7 mouse cellular contexts compared by ENCODE assay signal in genomic region chr5:101766248-101766647, GRCm38 (mm10). TPM values are rescaled to one million over a fixed set of nuclear protein-coding genes. Genes with fewer than 3 reads are reported as not detected.
DNase-seq lines count a peak whose midpoint lies in the region; ATAC-seq and TF ChIP-seq lines count a peak whose summit lies in the region.

No protein-coding gene starts in this region.

- no peaks in the 10 kb centered on the region for H3K79me2 ChIP-seq in liver, adult 2 months (ENCODE audit: control insufficient read depth, insufficient read depth, low read length)

- no peak for ATAC-seq in neural tube, embryonic 15.5 days (ENCODE audit: low FRiP score)

- H3K27ac ChIP-seq in liver, adult 2 months (replicated peaks; ENCODE audit: insufficient read depth, low read depth, low read length): no peak overlapping the region
- no peak overlapping the region for H3K27ac ChIP-seq in embryonic facial prominence, embryonic 10.5 days (replicated peaks)
- no peak overlapping the region for H3K27ac ChIP-seq in neural tube, embryonic 15.5 days (replicated peaks)

- no peaks in the 10 kb centered on the region for H3K9me3 ChIP-seq in embryonic facial prominence, embryonic 10.5 days
- no peaks in the 10 kb centered on the region for H3K9me3 ChIP-seq in neural tube, embryonic 15.5 days (replicated peaks)

- H3K27me3 ChIP-seq in liver, adult 2 months (ENCODE audit: control insufficient read depth, insufficient read depth, low read length): peaks cover 25% of the 10 kb centered on the region
- H3K27me3 ChIP-seq in embryonic facial prominence, embryonic 10.5 days (replicated peaks; ENCODE audit: low read depth, poor library complexity, severe bottlenecking): peaks cover 85% of the 10 kb centered on the region
- peaks cover 70% of the 10 kb centered on the region for H3K27me3 ChIP-seq in neural tube, embryonic 15.5 days (replicated peaks)

- H3K4me1 ChIP-seq in liver, adult 2 months (ENCODE audit: control insufficient read depth, insufficient read depth, low read length): peaks cover 4% of the 10 kb centered on the region
- H3K4me1 ChIP-seq in embryonic facial prominence, embryonic 10.5 days: peaks cover 25% of the 10 kb centered on the region
- H3K4me1 ChIP-seq in neural tube, embryonic 15.5 days: peaks cover 19% of the 10 kb centered on the region

- H3K9ac ChIP-seq in liver, adult 2 months (ENCODE audit: low read depth, low read length): no peak overlapping the region
- H3K9ac ChIP-seq in neural tube, embryonic 15.5 days (replicated peaks): no peak overlapping the region

- H3K4me3 ChIP-seq in liver, adult 2 months (ENCODE audit: insufficient read depth, low read depth, low read length): no peak overlapping the region
- H3K4me3 ChIP-seq in embryonic facial prominence, embryonic 10.5 days: no peak overlapping the region; the same call in 1 of the 2 replicates
- H3K4me3 ChIP-seq in neural tube, embryonic 15.5 days (replicated peaks): no peak overlapping the region

- no peak for TF ChIP-seq POLR2A in liver, adult 2 months (IDR thresholded peaks at IDR 0.05; ENCODE audit: extremely low read depth, insufficient read depth, low read length)

- peak overlapping the region; percentile 96 for H3K4me2 ChIP-seq in neural tube, embryonic 15.5 days

- WGBS in liver, adult 2 months: 27% methylated on average over 6 of the region's 6 CpGs
- 35% methylated on average over 6 of the region's 6 CpGs for WGBS in embryonic facial prominence, embryonic 10.5 days
- WGBS in neural tube, embryonic 15.5 days: 36% methylated on average over 6 of the region's 6 CpGs

- TF ChIP-seq CTCF in liver, adult 2 months (IDR thresholded peaks at IDR 0.05; ENCODE audit: low read depth, low read length): no peak

- peak; percentile 18 for DNase-seq in liver, adult 2 months (ENCODE audit: extremely low read depth, low read depth, low spot score)
- DNase-seq in liver: no peak
- peak; percentile 30 for DNase-seq in embryonic facial prominence, embryonic 10.5 days (ENCODE audit: low spot score)
- DNase-seq in hindlimb bud, embryonic 11.5 days (ENCODE audit: extremely low spot score, low read depth, low spot score): peak; percentile 26
- DNase-seq in spleen, postnatal 10 days (ENCODE audit: low spot score in 2 of 2): no peak
- DNase-seq in adrenal gland, postnatal 4 days (ENCODE audit: low spot score in 2 of 2): no peak

- no peaks in the 10 kb centered on the region for H3K36me3 ChIP-seq in liver, adult 2 months (ENCODE audit: control insufficient read depth, insufficient read depth, low read length)
- H3K36me3 ChIP-seq in embryonic facial prominence, embryonic 10.5 days (replicated peaks): no peaks in the 10 kb centered on the region
- H3K36me3 ChIP-seq in neural tube, embryonic 15.5 days: no peaks in the 10 kb centered on the region

RNA-seq across cellular contexts. Expression of gene Cds1, which starts 1.3 kb away (rescaled TPM):
- total RNA-seq in liver, adult 2 months (2014; rRNA removed): 0.27 and 0.37 TPM in 2 replicates
- polyA plus RNA-seq in liver, adult 2 months (2012; rRNA removed): 0.05 and 0.67 TPM in 2 replicates
- 0.74 and 0.78 TPM in 2 replicates for polyA plus RNA-seq in embryonic facial prominence, embryonic 10.5 days (2016; fragmentation: Nextera tagmentation; extraction: Ambion mirVana)
- polyA plus RNA-seq in neural tube, embryonic 15.5 days (2015; fragmentation: Nextera tagmentation; extraction: Ambion mirVana): 6.6 and 12.8 TPM in 2 replicates
- 1 to 10 TPM; 7.3 to 10.0 TPM for total RNA-seq in adrenal gland, postnatal 4 days (2021)

Comparison
In these comparisons a context has a peak if more than half of its experiments do, and no peak if none do; other contexts are left out.
1. DNase-seq: peak in liver, adult 2 months (single experiment), embryonic facial prominence, embryonic 10.5 days (single experiment) and hindlimb bud, embryonic 11.5 days (single experiment); none in liver (single experiment), spleen, postnatal 10 days (0 of 2) and adrenal gland, postnatal 4 days (0 of 2).